Mouse (Mus musculus): ENCODE data around the gene Lman2l.

Lman2l gene

GRCm38 (mm10) chr1:36444471-36445464 is at the start of gene Lman2l:
TSS of gene Lman2l (minus strand) at chr1:36445271.
- DNase-seq (ENCODE audit: low read depth, low spot score) = peak; percentile 96

GRCm38 (mm10) chr1:36493299-36493698 is 48.2 kb upstream of the Lman2l start:
- no peak for DNase-seq (ENCODE audit: low read depth, low spot score)

GRCm38 (mm10) chr1:36492416-36493139 is 47.5 kb upstream of the Lman2l start:
- peak; percentile 45 for DNase-seq (ENCODE audit: low read depth, low spot score)

GRCm38 (mm10) chr1:36489661-36490060 is 44.6 kb upstream of the Lman2l start:
- no peak for DNase-seq (ENCODE audit: low read depth, low spot score)

GRCm38 (mm10) chr1:36487111-36487510 is 42.0 kb upstream of the Lman2l start:
- peak; percentile 18 for DNase-seq (ENCODE audit: low read depth, low spot score)

GRCm38 (mm10) chr1:36485080-36485479 is 40.0 kb upstream of the Lman2l start:
- no peak for DNase-seq (ENCODE audit: low read depth, low spot score)

- no peak for DNase-seq (ENCODE audit: low read depth, low spot score)
These were observed 38.8 kb upstream of the Lman2l start for GRCm38 (mm10) chr1:36483825-36484224.

- DNase-seq (ENCODE audit: low read depth, low spot score) = no peak
These were observed 35.1 kb upstream of the Lman2l start for GRCm38 (mm10) chr1:36479903-36480899.

- DNase-seq (ENCODE audit: low read depth, low spot score) = no peak
These were observed 33.3 kb upstream of the Lman2l start for GRCm38 (mm10) chr1:36478343-36478795.

GRCm38 (mm10) chr1:36476426-36476825 is 31.4 kb upstream of the Lman2l start:
- no peak for DNase-seq (ENCODE audit: low read depth, low spot score)

GRCm38 (mm10) chr1:36475480-36476110 is 30.5 kb upstream of the Lman2l start:
- DNase-seq (ENCODE audit: low read depth, low spot score) = peak; percentile 22

- DNase-seq (ENCODE audit: low read depth, low spot score) = no peak
These were observed 29.6 kb upstream of the Lman2l start for GRCm38 (mm10) chr1:36474646-36475045.

- DNase-seq (ENCODE audit: low read depth, low spot score) = no peak
These were observed 28.2 kb upstream of the Lman2l start for GRCm38 (mm10) chr1:36473211-36473780.

- DNase-seq (ENCODE audit: low read depth, low spot score) = no peak
These were observed 27.0 kb upstream of the Lman2l start for GRCm38 (mm10) chr1:36472106-36472440.

- peak; percentile 84 for DNase-seq (ENCODE audit: low read depth, low spot score)
These were observed 26.4 kb upstream of the Lman2l start, which contains the start of gene Cnnm4 for GRCm38 (mm10) chr1:36471181-36472105. TSS of gene Cnnm4 (plus strand) at chr1:36471620.

GRCm38 (mm10) chr1:36469811-36470444 is 24.9 kb upstream of the Lman2l start:
- DNase-seq (ENCODE audit: low read depth, low spot score) = no peak

- DNase-seq (ENCODE audit: low read depth, low spot score) = no peak
These were observed 22.4 kb upstream of the Lman2l start for GRCm38 (mm10) chr1:36467446-36467845.

GRCm38 (mm10) chr1:36465641-36466160 is 20.6 kb upstream of the Lman2l start:
- DNase-seq (ENCODE audit: low read depth, low spot score) = no peak
